Mouse (Mus musculus) MN1 (cell line): Measurements from ENCODE around the gene Vmn1r225.
"Not testable (repeated sequence)": the region's sequence is repeated elsewhere in the genome, so short reads cannot be mapped to it uniquely, and the experiment has no call there.

Experiments
- DNase-seq: peaks from one replicate; pipeline ENCODE4 v3.0.0-alpha.2; 2016; ENCODE audit warnings: low spot score

Gene Vmn1r225

GRCm38 (mm10) chr17:20497858-20498257, at the start of gene Vmn1r225:
TSS of gene Vmn1r225 (plus strand) at chr17:20498158.
- DNase-seq: no peak

GRCm38 (mm10) chr17:20473311-20473710, 24.6 kb upstream of the Vmn1r225 start:
- no peak for DNase-seq

GRCm38 (mm10) chr17:20481231-20481630, 16.7 kb upstream of the Vmn1r225 start, which contains the start of gene Vmn2r108:
TSS of gene Vmn2r108 (minus strand) at chr17:20481331.
- no peak for DNase-seq

GRCm38 (mm10) chr17:20508247-20508646, 10.3 kb downstream of the Vmn1r225 start:
- DNase-seq: not testable (repeated sequence)
